Mouse (Mus musculus): ENCODE results near the gene Tnni3k. TPM values are rescaled to one million over a fixed set of nuclear protein-coding genes. Genes with fewer than 3 reads are reported as not detected.

Tnni3k gene
- polyA plus RNA-seq, 1 experiment, result 0.47 TPM

- H3K27me3 ChIP-seq (ENCODE audit: control insufficient read depth, insufficient read depth, insufficient read length), result no peaks in the 10 kb centered on the region
- H3K4me3 ChIP-seq, result no peak overlapping the region
- TF ChIP-seq USF1 (IDR thresholded peaks at IDR 0.05; ENCODE audit: low read depth) (no peak), REST (IDR thresholded peaks at IDR 0.05; ENCODE audit: insufficient read depth, insufficient read length) (no peak), POLR2A (IDR thresholded peaks at IDR 0.05; ENCODE audit: insufficient read length, low read depth) (no peak), E2F4 (IDR thresholded peaks at IDR 0.05; ENCODE audit: insufficient read depth) (no peak), SRF (IDR thresholded peaks at IDR 0.05; ENCODE audit: control insufficient read depth, insufficient read length, low read depth) (no peak), POLR2AphosphoS2 (IDR thresholded peaks at IDR 0.05; ENCODE audit: insufficient read length, low read depth) (no peak), MYOD1 (IDR thresholded peaks at IDR 0.05; ENCODE audit: control insufficient read depth in 1 of 3, insufficient read length in 2 of 3, low read depth in 2 of 3) (no peak), CEBPB (IDR thresholded peaks at IDR 0.05; ENCODE audit: insufficient read depth, poor library complexity, severe bottlenecking) (no peak)
- no peak overlapping the region for H3ac ChIP-seq (ENCODE audit: control insufficient read depth, insufficient read length)
- H3K36me3 ChIP-seq (ENCODE audit: control insufficient read depth, insufficient read depth), result no peaks in the 10 kb centered on the region
- H3K79me2 ChIP-seq (ENCODE audit: control insufficient read depth, insufficient read depth), result no peaks in the 10 kb centered on the region
- H3K4me2 ChIP-seq (ENCODE audit: low read depth), result peak overlapping the region; percentile 51
Measured at GRCm38 (mm10) chr3:154754505-154754904, 300.7 kb downstream of the Tnni3k start.

DNA sequence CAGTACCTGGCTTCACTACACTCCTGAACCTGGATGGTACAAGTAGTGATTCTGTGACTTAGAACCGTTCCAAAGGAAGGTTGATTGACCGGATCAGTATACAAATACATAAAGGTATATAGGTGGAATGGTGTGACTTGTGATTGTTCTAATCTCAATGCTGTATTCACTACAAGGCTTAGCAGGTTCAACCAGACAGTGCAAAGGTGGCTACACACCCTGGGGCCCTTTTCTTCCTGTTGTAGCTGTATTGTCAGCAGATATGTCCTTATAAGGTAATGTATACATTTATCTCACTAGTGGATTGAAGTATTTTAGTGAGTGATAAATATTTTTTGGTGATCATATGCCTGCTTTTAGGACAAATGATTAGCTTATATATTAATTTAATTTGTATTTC lies 310.9 kb downstream of the Tnni3k start:
- Histone ChIP-seq H3ac (ENCODE audit: control insufficient read depth, insufficient read length) (no peak overlapping the region), H3K4me2 (ENCODE audit: low read depth) (no peak overlapping the region), H3K36me3 (ENCODE audit: control insufficient read depth, insufficient read depth) (no peaks in the 10 kb centered on the region), H3K79me2 (ENCODE audit: control insufficient read depth, insufficient read depth) (no peaks in the 10 kb centered on the region), H3K27me3 (ENCODE audit: control insufficient read depth, insufficient read depth, insufficient read length) (no peaks in the 10 kb centered on the region), H3K4me3 (no peak overlapping the region)
- TF ChIP-seq MYOD1 (IDR thresholded peaks at IDR 0.05; ENCODE audit: control insufficient read depth in 1 of 3, insufficient read length in 2 of 3, low read depth in 2 of 3), result no peak
- no peak for TF ChIP-seq SRF (IDR thresholded peaks at IDR 0.05; ENCODE audit: control insufficient read depth, insufficient read length, low read depth)
- TF ChIP-seq E2F4 (IDR thresholded peaks at IDR 0.05; ENCODE audit: insufficient read depth), result no peak
- TF ChIP-seq POLR2AphosphoS2 (IDR thresholded peaks at IDR 0.05; ENCODE audit: insufficient read length, low read depth), result no peak
- no peak for TF ChIP-seq USF1 (IDR thresholded peaks at IDR 0.05; ENCODE audit: low read depth)
- TF ChIP-seq MAX (IDR thresholded peaks at IDR 0.05; ENCODE audit: low read depth), result no peak
- no peak for TF ChIP-seq MYOG (IDR thresholded peaks at IDR 0.05; ENCODE audit: control insufficient read depth in 1 of 3, insufficient read depth in 1 of 3, insufficient read length in 2 of 3, low read depth in 2 of 3)
- no peak for TF ChIP-seq TCF12 (IDR thresholded peaks at IDR 0.05; ENCODE audit: insufficient read depth, poor library complexity, severe bottlenecking)
- no peak for TF ChIP-seq CEBPB (IDR thresholded peaks at IDR 0.05; ENCODE audit: insufficient read depth, poor library complexity, severe bottlenecking)
- no peak for TF ChIP-seq TCF3 (IDR thresholded peaks at IDR 0.05; ENCODE audit: insufficient read length, low read depth)
- TF ChIP-seq POLR2A (IDR thresholded peaks at IDR 0.05; ENCODE audit: insufficient read length, low read depth), result no peak
- no peak for TF ChIP-seq REST (IDR thresholded peaks at IDR 0.05; ENCODE audit: insufficient read depth, insufficient read length)

DNA sequence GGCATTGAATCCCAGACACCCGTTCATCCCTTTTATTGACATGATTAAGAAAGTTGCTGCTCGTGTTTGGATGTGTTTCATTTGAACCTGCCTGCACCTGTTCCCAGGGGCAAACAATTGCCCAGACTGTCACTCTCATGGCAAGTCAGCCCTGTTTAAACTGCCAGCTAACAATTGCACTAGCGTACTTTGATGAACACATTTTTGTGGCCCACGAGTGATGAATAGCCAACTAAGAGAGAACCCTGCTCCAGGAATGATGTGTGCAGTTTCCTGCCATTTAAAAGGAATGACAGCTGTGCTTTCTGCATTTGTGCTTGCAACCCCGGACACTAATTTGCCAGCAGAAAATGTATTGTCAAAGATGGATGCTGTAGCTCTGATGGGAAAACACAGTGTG lies 312.3 kb downstream of the Tnni3k start:
- H3K4me3 ChIP-seq, result no peak overlapping the region
- H3K36me3 ChIP-seq (ENCODE audit: control insufficient read depth, insufficient read depth), result no peaks in the 10 kb centered on the region

GRCm38 (mm10) chr3:154741496-154741895 lies 313.7 kb downstream of the Tnni3k start:
- no peak for TF ChIP-seq TCF12 (IDR thresholded peaks at IDR 0.05; ENCODE audit: insufficient read depth, poor library complexity, severe bottlenecking)
- no peak for TF ChIP-seq TCF3 (IDR thresholded peaks at IDR 0.05; ENCODE audit: insufficient read length, low read depth)
- TF ChIP-seq USF1 (IDR thresholded peaks at IDR 0.05; ENCODE audit: low read depth), result no peak
- no peak for TF ChIP-seq MYOG (IDR thresholded peaks at IDR 0.05; ENCODE audit: control insufficient read depth in 1 of 3, insufficient read depth in 1 of 3, insufficient read length in 2 of 3, low read depth in 2 of 3)
- TF ChIP-seq E2F4 (IDR thresholded peaks at IDR 0.05; ENCODE audit: insufficient read depth), result no peak
- no peak for TF ChIP-seq POLR2AphosphoS2 (IDR thresholded peaks at IDR 0.05; ENCODE audit: insufficient read length, low read depth)
- no peak for TF ChIP-seq CEBPB (IDR thresholded peaks at IDR 0.05; ENCODE audit: insufficient read depth, poor library complexity, severe bottlenecking)
- TF ChIP-seq SRF (IDR thresholded peaks at IDR 0.05; ENCODE audit: control insufficient read depth, insufficient read length, low read depth), result no peak
- no peak for TF ChIP-seq MAX (IDR thresholded peaks at IDR 0.05; ENCODE audit: low read depth)
- no peak for TF ChIP-seq REST (IDR thresholded peaks at IDR 0.05; ENCODE audit: insufficient read depth, insufficient read length)
- TF ChIP-seq POLR2A (IDR thresholded peaks at IDR 0.05; ENCODE audit: insufficient read length, low read depth), result no peak
- no peak for TF ChIP-seq MYOD1 (IDR thresholded peaks at IDR 0.05; ENCODE audit: control insufficient read depth in 1 of 3, insufficient read length in 2 of 3, low read depth in 2 of 3)
- H3ac ChIP-seq (ENCODE audit: control insufficient read depth, insufficient read length), result no peak overlapping the region
- no peaks in the 10 kb centered on the region for H3K79me2 ChIP-seq (ENCODE audit: control insufficient read depth, insufficient read depth)
- no peaks in the 10 kb centered on the region for H3K36me3 ChIP-seq (ENCODE audit: control insufficient read depth, insufficient read depth)
- H3K27me3 ChIP-seq (ENCODE audit: control insufficient read depth, insufficient read depth, insufficient read length), result no peaks in the 10 kb centered on the region
- no peak overlapping the region for H3K4me2 ChIP-seq (ENCODE audit: low read depth)
- no peak overlapping the region for H3K4me3 ChIP-seq

More for the DNA sequence above, 312.3 kb downstream of the Tnni3k start:
- Histone ChIP-seq H3ac (ENCODE audit: control insufficient read depth, insufficient read length) (no peak overlapping the region), H3K27me3 (ENCODE audit: control insufficient read depth, insufficient read depth, insufficient read length) (no peaks in the 10 kb centered on the region), H3K79me2 (ENCODE audit: control insufficient read depth, insufficient read depth) (no peaks in the 10 kb centered on the region), H3K4me2 (ENCODE audit: low read depth) (no peak overlapping the region)
- TF ChIP-seq POLR2A (IDR thresholded peaks at IDR 0.05; ENCODE audit: insufficient read length, low read depth) (no peak), CEBPB (IDR thresholded peaks at IDR 0.05; ENCODE audit: insufficient read depth, poor library complexity, severe bottlenecking) (no peak), MYOG (IDR thresholded peaks at IDR 0.05; ENCODE audit: control insufficient read depth in 1 of 3, insufficient read depth in 1 of 3, insufficient read length in 2 of 3, low read depth in 2 of 3) (no peak)

Other genes with a start within 250 kb of the Tnni3k start
- gene Fpgt, start 38.0 kb upstream of the Tnni3k start, polyA plus RNA-seq (2012; fragmentation: generic; extraction: Trizol), result 4.7 TPM
- gene Lrriq3, start 38.0 kb upstream of the Tnni3k start, polyA plus RNA-seq (2012; fragmentation: generic; extraction: Trizol), result 0.28 TPM

Data from myocyte (in vitro differentiated cells).